Mouse (Mus musculus): ENCODE results near the gene Sdc3. TPM values are rescaled to one million over a fixed set of nuclear protein-coding genes. Genes with fewer than 3 reads are reported as not detected.
A peak's percentile ranks its signal among the peaks of the same experiment; 100 is the strongest.

Gene Sdc3
- polyA plus RNA-seq, 1 experiment = 73.1 TPM

- Histone ChIP-seq H3K36me3 (ENCODE audit: control insufficient read depth, insufficient read depth, low read length) (peaks cover 4% of the 10 kb centered on the region; the same call in 1 of the 2 replicates), H3K27ac (ENCODE audit: control insufficient read depth, insufficient read depth, low read depth, low read length) (no peak overlapping the region), H3K27me3 (ENCODE audit: control insufficient read depth, insufficient read depth, low read length) (no peaks in the 10 kb centered on the region), H3K4me3 (ENCODE audit: control insufficient read depth, low read depth, low read length) (no peak overlapping the region), H3K4me1 (ENCODE audit: control insufficient read depth, insufficient read depth, low read length) (no peaks in the 10 kb centered on the region)
- TF ChIP-seq POLR2A (IDR thresholded peaks at IDR 0.05; ENCODE audit: control insufficient read depth, low read depth, low read length) (no peak), CTCF (IDR thresholded peaks at IDR 0.05; ENCODE audit: control insufficient read depth, insufficient read depth, insufficient replicate concordance, low read depth, low read length) (no peak)
Measured at GRCm38 (mm10) chr4:130774822-130775221, 17.5 kb upstream of the Sdc3 start.

GRCm38 (mm10) chr4:130777647-130778046, 14.7 kb upstream of the Sdc3 start:
- TF ChIP-seq CTCF (IDR thresholded peaks at IDR 0.05; ENCODE audit: control insufficient read depth, insufficient read depth, insufficient replicate concordance, low read depth, low read length) (no peak), POLR2A (IDR thresholded peaks at IDR 0.05; ENCODE audit: control insufficient read depth, low read depth, low read length) (no peak)
- no peaks in the 10 kb centered on the region for H3K4me1 ChIP-seq (ENCODE audit: control insufficient read depth, insufficient read depth, low read length)
- no peak overlapping the region for H3K27ac ChIP-seq (ENCODE audit: control insufficient read depth, insufficient read depth, low read depth, low read length)
- H3K27me3 ChIP-seq (ENCODE audit: control insufficient read depth, insufficient read depth, low read length) = no peaks in the 10 kb centered on the region
- peaks cover 3% of the 10 kb centered on the region; the same call in 1 of the 2 replicates for H3K36me3 ChIP-seq (ENCODE audit: control insufficient read depth, insufficient read depth, low read length)
- no peak overlapping the region for H3K4me3 ChIP-seq (ENCODE audit: control insufficient read depth, low read depth, low read length)

- 0 out of 2 replicates have a peak, but pooled peaks cover 2% of the 10 kb centered on the region for H3K36me3 ChIP-seq (ENCODE audit: control insufficient read depth, insufficient read depth, low read length)
Measured at GRCm38 (mm10) chr4:130779037-130779436, 13.3 kb upstream of the Sdc3 start.

GRCm38 (mm10) chr4:130782492-130782891, 9.8 kb upstream of the Sdc3 start:
- Histone ChIP-seq H3K4me3 (ENCODE audit: control insufficient read depth, low read depth, low read length) (no peak overlapping the region), H3K27ac (ENCODE audit: control insufficient read depth, insufficient read depth, low read depth, low read length) (no peak overlapping the region), H3K27me3 (ENCODE audit: control insufficient read depth, insufficient read depth, low read length) (no peaks in the 10 kb centered on the region), H3K36me3 (ENCODE audit: control insufficient read depth, insufficient read depth, low read length) (0 out of 2 replicates have a peak, but pooled peaks cover 2% of the 10 kb centered on the region), H3K4me1 (ENCODE audit: control insufficient read depth, insufficient read depth, low read length) (no peaks in the 10 kb centered on the region)
- TF ChIP-seq CTCF (IDR thresholded peaks at IDR 0.05; ENCODE audit: control insufficient read depth, insufficient read depth, insufficient replicate concordance, low read depth, low read length) = no peak
- TF ChIP-seq POLR2A (IDR thresholded peaks at IDR 0.05; ENCODE audit: control insufficient read depth, low read depth, low read length) = no peak

More at GRCm38 (mm10) chr4:130779037-130779436, 13.3 kb upstream of the Sdc3 start:
- Histone ChIP-seq H3K4me1 (ENCODE audit: control insufficient read depth, insufficient read depth, low read length) (no peaks in the 10 kb centered on the region), H3K27me3 (ENCODE audit: control insufficient read depth, insufficient read depth, low read length) (no peaks in the 10 kb centered on the region), H3K4me3 (ENCODE audit: control insufficient read depth, low read depth, low read length) (no peak overlapping the region), H3K27ac (ENCODE audit: control insufficient read depth, insufficient read depth, low read depth, low read length) (no peak overlapping the region)
- no peak for TF ChIP-seq POLR2A (IDR thresholded peaks at IDR 0.05; ENCODE audit: control insufficient read depth, low read depth, low read length)
- TF ChIP-seq CTCF (IDR thresholded peaks at IDR 0.05; ENCODE audit: control insufficient read depth, insufficient read depth, insufficient replicate concordance, low read depth, low read length) = no peak

- Histone ChIP-seq H3K4me1 (ENCODE audit: control insufficient read depth, insufficient read depth, low read length) (no peaks in the 10 kb centered on the region), H3K27me3 (ENCODE audit: control insufficient read depth, insufficient read depth, low read length) (no peaks in the 10 kb centered on the region), H3K27ac (ENCODE audit: control insufficient read depth, insufficient read depth, low read depth, low read length) (no peak overlapping the region), H3K4me3 (ENCODE audit: control insufficient read depth, low read depth, low read length) (no peak overlapping the region), H3K36me3 (ENCODE audit: control insufficient read depth, insufficient read depth, low read length) (0 out of 2 replicates have a peak, but pooled peaks cover under 1% of the 10 kb centered on the region)
- TF ChIP-seq POLR2A (IDR thresholded peaks at IDR 0.05; ENCODE audit: control insufficient read depth, low read depth, low read length) = no peak
- peak; percentile 25; the same call in 1 of the 2 replicates for TF ChIP-seq CTCF (IDR thresholded peaks at IDR 0.05; ENCODE audit: control insufficient read depth, insufficient read depth, insufficient replicate concordance, low read depth, low read length)
Measured at GRCm38 (mm10) chr4:130784755-130785154, 7.6 kb upstream of the Sdc3 start.

GRCm38 (mm10) chr4:130787530-130787929, 4.8 kb upstream of the Sdc3 start:
- no peak overlapping the region for H3K27ac ChIP-seq (ENCODE audit: control insufficient read depth, insufficient read depth, low read depth, low read length)
- H3K4me1 ChIP-seq (ENCODE audit: control insufficient read depth, insufficient read depth, low read length) = peaks cover 8% of the 10 kb centered on the region
- H3K36me3 ChIP-seq (ENCODE audit: control insufficient read depth, insufficient read depth, low read length) = no peaks in the 10 kb centered on the region
- TF ChIP-seq POLR2A (IDR thresholded peaks at IDR 0.05; ENCODE audit: control insufficient read depth, low read depth, low read length) (no peak), CTCF (IDR thresholded peaks at IDR 0.05; ENCODE audit: control insufficient read depth, insufficient read depth, insufficient replicate concordance, low read depth, low read length) (no peak)
- H3K27me3 ChIP-seq (ENCODE audit: control insufficient read depth, insufficient read depth, low read length) = no peaks in the 10 kb centered on the region
- no peak overlapping the region for H3K4me3 ChIP-seq (ENCODE audit: control insufficient read depth, low read depth, low read length)

- Histone ChIP-seq H3K4me3 (ENCODE audit: control insufficient read depth, low read depth, low read length) (no peak overlapping the region), H3K27ac (ENCODE audit: control insufficient read depth, insufficient read depth, low read depth, low read length) (no peak overlapping the region), H3K4me1 (ENCODE audit: control insufficient read depth, insufficient read depth, low read length) (peaks cover 15% of the 10 kb centered on the region), H3K27me3 (ENCODE audit: control insufficient read depth, insufficient read depth, low read length) (no peaks in the 10 kb centered on the region), H3K36me3 (ENCODE audit: control insufficient read depth, insufficient read depth, low read length) (no peaks in the 10 kb centered on the region)
- TF ChIP-seq POLR2A (IDR thresholded peaks at IDR 0.05; ENCODE audit: control insufficient read depth, low read depth, low read length) = no peak
- TF ChIP-seq CTCF (IDR thresholded peaks at IDR 0.05; ENCODE audit: control insufficient read depth, insufficient read depth, insufficient replicate concordance, low read depth, low read length) = peak; percentile 87
Measured at GRCm38 (mm10) chr4:130790180-130790579, 2.2 kb upstream of the Sdc3 start.

Data from testis, adult 2 months (tissue).